ENCODE assay signal across 10 mouse cellular contexts in genomic region chr12:85385329-85385994, GRCm38 (mm10). TPM values are rescaled to one million over a fixed set of nuclear protein-coding genes. Genes with fewer than 3 reads are reported as not detected.
DNase-seq lines count a peak whose midpoint lies in the region; ATAC-seq and TF ChIP-seq lines count a peak whose summit lies in the region.
"Had no signal": no experiment of that assay in that cellular context is flagged by ENCODE, and none has a peak within 500 bp of the region (broad histone marks: within the 10 kb centered on the region; RNA-seq: fewer than 3 reads in every experiment).

No protein-coding gene starts in this region.

- intact Hi-C loops in left cerebral cortex, adult 2 months (cut with DNase I) = no loop called here

- ATAC-seq in heart, embryonic 13.5 days (ENCODE audit: extremely low read depth, insufficient number of reproducible peaks, low FRiP score, low TSS enrichment) = no peak

- no peak for DNase-seq in left cerebral cortex, adult 2 months (ENCODE audit: extremely low spot score in 1 of 2, low spot score in 2 of 2)
- DNase-seq in left cerebral cortex, adult 18-20 months (ENCODE audit: low spot score in 2 of 2) = no peak
- DNase-seq in MEL-GATA-1-ER (ENCODE audit: extremely low read depth, low read depth) = peak; percentile 25
- peak; percentile 66 to 68 for DNase-seq in monocyte, adult 2 months (ENCODE audit: low read depth in 1 of 2, low spot score in 2 of 2)
- DNase-seq in embryo, embryonic 9.5 days (ENCODE audit: extremely low spot score) = no peak
- DNase-seq in right cerebral cortex, postnatal 4 days = no peak
- no peak for DNase-seq in Muller cell, postnatal 12 days (ENCODE audit: inconsistent ontology term)
- DNase-seq: lung, embryonic 14.5 days had no signal

- H3K27ac ChIP-seq in left cerebral cortex, adult 2 months = peak overlapping the region; percentile 13; the same call in 1 of the 2 replicates
- peak overlapping the region; percentile 34; the same call in 1 of the 2 replicates for H3K27ac ChIP-seq in heart, embryonic 13.5 days (replicated peaks)
- H3K27ac ChIP-seq: hindbrain, embryonic 15.5 days had no signal

- H3K4me1 ChIP-seq in heart, embryonic 13.5 days = peaks cover 44% of the 10 kb centered on the region
- H3K4me1 ChIP-seq: hindbrain, embryonic 15.5 days had no signal

- H3K4me2 ChIP-seq in heart, embryonic 13.5 days = no peak overlapping the region
- H3K4me2 ChIP-seq: hindbrain, embryonic 15.5 days; lung, embryonic 14.5 days had no signal

- no peak for TF ChIP-seq CTCF in left cerebral cortex, adult 2 months (IDR thresholded peaks at IDR 0.05)

- H3K4me3 ChIP-seq in left cerebral cortex, adult 2 months = no peak overlapping the region
- H3K4me3 ChIP-seq in heart, embryonic 13.5 days = no peak overlapping the region
- H3K4me3 ChIP-seq: hindbrain, embryonic 15.5 days had no signal

- no peaks in the 10 kb centered on the region for H3K27me3 ChIP-seq in heart, embryonic 13.5 days (replicated peaks)
- H3K27me3 ChIP-seq: hindbrain, embryonic 15.5 days had no signal

- no peaks in the 10 kb centered on the region for H3K9me3 ChIP-seq in heart, embryonic 13.5 days
- H3K9me3 ChIP-seq: hindbrain, embryonic 15.5 days had no signal

- H3K36me3 ChIP-seq in heart, embryonic 13.5 days = no peaks in the 10 kb centered on the region
- H3K36me3 ChIP-seq: hindbrain, embryonic 15.5 days had no signal

- 61% methylated on average over 10 of the region's 10 CpGs for WGBS in heart, embryonic 13.5 days

- no peak overlapping the region for H3K9ac ChIP-seq in heart, embryonic 13.5 days
- H3K9ac ChIP-seq: hindbrain, embryonic 15.5 days; lung, embryonic 14.5 days had no signal

RNA-seq across cellular contexts. Expression of gene Tmed10, which starts 10.8 kb away (rescaled TPM):
- 100 to 1,000 TPM; 164 to 165 TPM for total RNA-seq in left cerebral cortex, adult 2 months (2021)
- 100 to 1,000 TPM; 162 to 165 TPM for total RNA-seq in left cerebral cortex, adult 18-20 months (2021)
- polyA plus RNA-seq in heart, embryonic 13.5 days (2015; fragmentation: Nextera tagmentation; extraction: Ambion mirVana) = 279 and 292 TPM in 2 replicates

RNA-seq across cellular contexts. Expression of gene Nek9, which starts 46.3 kb away (rescaled TPM):
- 10 to 100 TPM; 32.9 to 34.8 TPM for total RNA-seq in left cerebral cortex, adult 2 months (2021)
- total RNA-seq in left cerebral cortex, adult 18-20 months (2021) = 10 to 100 TPM; 35.7 to 36.3 TPM
- 18.5 and 19.2 TPM in 2 replicates for polyA plus RNA-seq in heart, embryonic 13.5 days (2015; fragmentation: Nextera tagmentation; extraction: Ambion mirVana)

Comparison
In these comparisons a context has a peak if more than half of its experiments do, and no peak if none do; other contexts are left out.
1. DNase-seq: peak in MEL-GATA-1-ER (single experiment) and monocyte, adult 2 months (2 of 2); none in left cerebral cortex, adult 2 months (0 of 2), left cerebral cortex, adult 18-20 months (0 of 2), embryo, embryonic 9.5 days (single experiment), right cerebral cortex, postnatal 4 days (single experiment) and Muller cell, postnatal 12 days (single experiment).